Mouse (Mus musculus): ENCODE data around the gene Ly75. TPM values are rescaled to one million over a fixed set of nuclear protein-coding genes. Genes with fewer than 3 reads are reported as not detected.

Gene Ly75
- polyA plus RNA-seq, 1 experiment from 2014 or later = 2.0 TPM

DNA sequence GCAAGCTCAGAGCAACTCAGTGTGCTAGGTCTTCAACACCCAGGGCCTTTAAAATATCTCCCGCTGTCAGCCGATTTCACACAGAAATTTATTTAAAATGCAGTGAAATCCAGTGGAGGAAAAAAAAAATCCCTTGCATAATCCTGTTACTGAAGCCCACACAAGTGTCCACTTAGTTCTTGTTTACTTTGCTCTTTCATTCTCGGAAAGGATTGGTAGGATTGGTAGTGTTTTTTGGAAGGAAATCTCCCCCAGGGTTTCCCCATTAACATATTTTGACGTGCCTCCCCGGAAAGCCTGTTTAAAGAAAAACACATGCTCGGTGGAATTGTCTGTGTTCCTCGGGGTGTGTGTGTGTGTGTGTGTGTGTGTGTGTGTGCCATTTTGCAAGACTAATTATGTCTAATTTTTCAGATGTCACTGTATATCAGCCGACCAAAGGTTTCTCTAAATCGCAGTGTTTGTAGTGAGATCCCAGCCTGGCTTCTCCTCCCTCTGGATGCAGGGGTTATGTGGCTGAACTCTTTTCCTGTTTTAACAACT, 99.8 kb downstream of the Ly75 start:
- ATAC-seq (no peak), DNase-seq (no peak)
- H3K9me3 ChIP-seq (ENCODE audit: low read length) = no peaks in the 10 kb centered on the region
- peak overlapping the region; percentile 69 for H3K9ac ChIP-seq (replicated peaks)
- 18% methylated on average over 9 of the region's 9 CpGs for WGBS (ENCODE audit: insufficient replicate concordance)
- peaks cover 9% of the 10 kb centered on the region; the same call in 1 of the 2 replicates for H3K4me1 ChIP-seq (ENCODE audit: insufficient read depth)
- peaks cover 8% of the 10 kb centered on the region; the same call in 1 of the 2 replicates for H3K36me3 ChIP-seq (replicated peaks; ENCODE audit: insufficient read depth, low read length)
- no peaks in the 10 kb centered on the region for H3K27me3 ChIP-seq (ENCODE audit: insufficient read depth, low read length)
- TF ChIP-seq EP300 (IDR thresholded peaks at IDR 0.05; ENCODE audit: low read depth) (no peak), CTCF (IDR thresholded peaks at IDR 0.05; ENCODE audit: low read depth) (no peak)
- peak overlapping the region; percentile 96 for H3K27ac ChIP-seq (ENCODE audit: low read depth)
- H3K4me3 ChIP-seq (ENCODE audit: low read depth, low read length) = peak overlapping the region; percentile 50
- peak overlapping the region; percentile 73 for H3K4me2 ChIP-seq (ENCODE audit: low read depth, low read length)

GRCm38 (mm10) chr2:60282625-60283024, 100.5 kb downstream of the Ly75 start:
- WGBS (ENCODE audit: insufficient replicate concordance) = 43% methylated on average over 4 of the region's 4 CpGs
- DNase-seq (no peak), ATAC-seq (no peak)
- Histone ChIP-seq H3K4me2 (ENCODE audit: low read depth, low read length) (peak overlapping the region; percentile 73), H3K27ac (ENCODE audit: low read depth) (peak overlapping the region; percentile 96), H3K4me1 (ENCODE audit: insufficient read depth) (peaks cover 9% of the 10 kb centered on the region; the same call in 1 of the 2 replicates), H3K9ac (replicated peaks) (peak overlapping the region; percentile 69), H3K27me3 (ENCODE audit: insufficient read depth, low read length) (no peaks in the 10 kb centered on the region), H3K4me3 (ENCODE audit: low read depth, low read length) (peak overlapping the region; percentile 50), H3K9me3 (ENCODE audit: low read length) (no peaks in the 10 kb centered on the region), H3K36me3 (replicated peaks; ENCODE audit: insufficient read depth, low read length) (peaks cover 8% of the 10 kb centered on the region; the same call in 1 of the 2 replicates)
- no peak for TF ChIP-seq CTCF (IDR thresholded peaks at IDR 0.05; ENCODE audit: low read depth)
- TF ChIP-seq EP300 (IDR thresholded peaks at IDR 0.05; ENCODE audit: low read depth) = no peak

DNA sequence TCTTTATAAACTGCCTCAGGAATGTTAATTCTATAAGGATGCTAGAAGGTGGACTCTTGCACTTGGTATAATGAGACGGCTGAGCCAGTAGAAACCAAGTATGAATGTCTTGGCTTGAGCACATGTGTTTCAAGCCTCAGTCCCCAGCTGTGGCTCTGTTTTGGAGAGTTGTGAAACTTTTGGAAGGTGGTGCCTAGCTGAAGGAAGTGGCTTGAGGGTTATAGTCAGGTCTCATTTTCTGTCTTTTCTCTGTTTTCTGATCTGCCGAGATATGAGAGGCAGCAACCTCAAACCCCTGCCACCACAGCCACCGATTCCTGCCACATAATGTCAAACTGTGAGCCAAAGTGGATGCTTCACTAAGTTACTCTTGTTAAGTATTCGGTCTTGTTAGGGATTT, 104.5 kb downstream of the Ly75 start:
- H3K4me1 ChIP-seq (ENCODE audit: insufficient read depth) = no peaks in the 10 kb centered on the region; the same call in 1 of the 2 replicates
- H3K4me3 ChIP-seq (ENCODE audit: low read depth, low read length) = no peak overlapping the region
- no peaks in the 10 kb centered on the region for H3K27me3 ChIP-seq (ENCODE audit: insufficient read depth, low read length)
- no peak overlapping the region for H3K27ac ChIP-seq (ENCODE audit: low read depth)
- 45% methylated on average over 4 of the region's 4 CpGs for WGBS (ENCODE audit: insufficient replicate concordance)
- no peak for ATAC-seq
- TF ChIP-seq EP300 (IDR thresholded peaks at IDR 0.05; ENCODE audit: low read depth) (no peak), CTCF (IDR thresholded peaks at IDR 0.05; ENCODE audit: low read depth) (no peak)
- DNase-seq = no peak
- no peak overlapping the region for H3K4me2 ChIP-seq (ENCODE audit: low read depth, low read length)
- H3K36me3 ChIP-seq (replicated peaks; ENCODE audit: insufficient read depth, low read length) = peaks cover 8% of the 10 kb centered on the region
- H3K9me3 ChIP-seq (ENCODE audit: low read length) = no peaks in the 10 kb centered on the region
- no peak overlapping the region for H3K9ac ChIP-seq (replicated peaks)

DNA sequence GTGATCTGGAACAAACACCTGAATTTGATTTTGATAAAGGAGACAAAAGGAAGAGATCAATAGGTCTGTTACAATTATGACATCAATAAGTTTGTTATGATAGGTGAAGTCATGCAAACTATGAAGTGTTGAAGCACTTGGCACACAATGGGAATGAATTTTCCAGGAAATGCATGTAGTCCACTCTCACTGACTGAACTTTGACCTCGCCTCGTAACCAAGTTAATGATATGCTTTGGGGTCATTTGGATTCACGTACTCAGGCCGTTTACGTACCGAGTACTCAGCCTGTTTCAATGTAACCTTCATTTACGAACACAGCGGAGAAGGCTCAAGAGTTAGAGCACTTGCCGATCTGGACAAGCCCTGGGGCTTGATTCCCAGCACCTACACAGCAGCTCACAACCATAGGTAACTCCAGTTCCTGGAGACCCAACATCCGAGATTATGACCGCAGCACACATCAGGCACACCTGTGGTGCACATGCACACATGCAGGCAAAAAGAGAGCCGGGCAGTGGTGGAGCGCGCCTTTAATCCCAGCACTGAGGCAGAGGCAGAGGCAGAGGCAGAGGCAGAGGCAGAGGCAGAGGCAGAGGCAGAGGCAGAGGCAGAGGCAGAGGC, 113.1 kb downstream of the Ly75 start:
- peaks cover 3% of the 10 kb centered on the region for H3K4me1 ChIP-seq (ENCODE audit: insufficient read depth)
- H3K9me3 ChIP-seq (ENCODE audit: low read length) = no peaks in the 10 kb centered on the region
- no peak overlapping the region for H3K4me3 ChIP-seq (ENCODE audit: low read depth, low read length)
- H3K27ac ChIP-seq (ENCODE audit: low read depth) = peak overlapping the region; percentile 82
- H3K4me2 ChIP-seq (ENCODE audit: low read depth, low read length) = no peak overlapping the region
- H3K27me3 ChIP-seq (ENCODE audit: insufficient read depth, low read length) = no peaks in the 10 kb centered on the region
- no peak overlapping the region for H3K9ac ChIP-seq (replicated peaks)
- WGBS (ENCODE audit: insufficient replicate concordance) = 76% methylated on average over 14 of the region's 14 CpGs
- peaks cover 9% of the 10 kb centered on the region for H3K36me3 ChIP-seq (replicated peaks; ENCODE audit: insufficient read depth, low read length)
- DNase-seq (peak; percentile 40), ATAC-seq (peak; percentile 95)
- TF ChIP-seq CTCF (IDR thresholded peaks at IDR 0.05; ENCODE audit: low read depth) (no peak), EP300 (IDR thresholded peaks at IDR 0.05; ENCODE audit: low read depth) (peak; percentile 43; the same call in 1 of the 2 replicates)

- 69% methylated on average over 1 of the region's 1 CpGs for WGBS (ENCODE audit: insufficient replicate concordance)
- Histone ChIP-seq H3K4me2 (ENCODE audit: low read depth, low read length) (no peak overlapping the region), H3K9me3 (ENCODE audit: low read length) (no peaks in the 10 kb centered on the region), H3K27ac (ENCODE audit: low read depth) (no peak overlapping the region), H3K27me3 (ENCODE audit: insufficient read depth, low read length) (no peaks in the 10 kb centered on the region), H3K4me3 (ENCODE audit: low read depth, low read length) (no peak overlapping the region), H3K9ac (replicated peaks) (no peak overlapping the region), H3K36me3 (replicated peaks; ENCODE audit: insufficient read depth, low read length) (peaks cover 12% of the 10 kb centered on the region; the same call in 1 of the 2 replicates), H3K4me1 (ENCODE audit: insufficient read depth) (peaks cover 3% of the 10 kb centered on the region)
- ATAC-seq = no peak
- DNase-seq = no peak
- TF ChIP-seq CTCF (IDR thresholded peaks at IDR 0.05; ENCODE audit: low read depth) = no peak
- TF ChIP-seq EP300 (IDR thresholded peaks at IDR 0.05; ENCODE audit: low read depth) = no peak
Observed at GRCm38 (mm10) chr2:60267567-60267966, 115.5 kb downstream of the Ly75 start.

GRCm38 (mm10) chr2:60260621-60261350, 122.3 kb downstream of the Ly75 start:
- no peak for DNase-seq
- no peak for TF ChIP-seq CTCF (IDR thresholded peaks at IDR 0.05; ENCODE audit: low read depth)
- no peak for TF ChIP-seq EP300 (IDR thresholded peaks at IDR 0.05; ENCODE audit: low read depth)

More at GRCm38 (mm10) chr2:60260621-60261350, 122.3 kb downstream of the Ly75 start:
- H3K27me3 ChIP-seq (ENCODE audit: insufficient read depth, low read length) = no peaks in the 10 kb centered on the region
- H3K4me1 ChIP-seq (ENCODE audit: insufficient read depth) = no peaks in the 10 kb centered on the region
- no peak overlapping the region for H3K27ac ChIP-seq (ENCODE audit: low read depth)
- H3K9ac ChIP-seq (replicated peaks) = no peak overlapping the region
- no peak for ATAC-seq
- no peak overlapping the region for H3K4me2 ChIP-seq (ENCODE audit: low read depth, low read length)
- H3K9me3 ChIP-seq (ENCODE audit: low read length) = no peaks in the 10 kb centered on the region
- WGBS (ENCODE audit: insufficient replicate concordance) = 76% methylated on average over 5 of the region's 5 CpGs
- H3K36me3 ChIP-seq (replicated peaks; ENCODE audit: insufficient read depth, low read length) = peaks cover 18% of the 10 kb centered on the region
- H3K4me3 ChIP-seq (ENCODE audit: low read depth, low read length) = no peak overlapping the region
